ENCODE assay signal across 16 mouse cellular contexts in the genomic region with DNA sequence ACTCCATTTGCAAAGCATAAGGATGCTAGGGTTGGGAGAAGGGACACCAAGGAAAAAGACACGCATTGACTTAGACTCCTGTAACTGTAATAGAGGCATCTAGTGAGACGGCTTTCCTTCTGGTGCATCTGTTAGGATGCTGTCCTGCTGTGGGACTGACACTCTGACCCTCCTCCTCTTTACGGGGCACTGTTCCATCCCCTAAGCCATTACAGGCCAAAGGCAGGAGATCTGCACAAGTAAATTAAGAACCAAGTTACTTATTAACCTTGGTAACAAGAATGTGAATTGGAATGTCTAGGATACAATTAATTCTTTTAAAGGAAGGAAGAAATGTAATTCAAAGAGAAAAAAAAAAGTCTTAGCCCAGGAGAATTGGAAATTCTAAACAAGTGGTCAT.
"Had no signal": no experiment of that assay in that cellular context is flagged by ENCODE, and none has a peak within 500 bp of the region (broad histone marks: within the 10 kb centered on the region; RNA-seq: fewer than 3 reads in every experiment).

No protein-coding gene starts in this region.

- H3K4me1 ChIP-seq: liver, embryonic 13.5 days; midbrain, embryonic 12.5 days; midbrain, embryonic 15.5 days; neural tube, embryonic 13.5 days had no signal

- H3K9ac ChIP-seq: hindbrain, embryonic 14.5 days; liver, embryonic 13.5 days; lung, embryonic 14.5 days; midbrain, embryonic 12.5 days; midbrain, embryonic 15.5 days; neural tube, embryonic 13.5 days had no signal

- H3K36me3 ChIP-seq: liver, embryonic 13.5 days; midbrain, embryonic 12.5 days; midbrain, embryonic 15.5 days; neural tube, embryonic 13.5 days had no signal

- H3K4me3 ChIP-seq: liver, embryonic 13.5 days; midbrain, embryonic 12.5 days; midbrain, embryonic 15.5 days; neural tube, embryonic 13.5 days had no signal

- DNase-seq: left cerebral cortex, postnatal 4 days; liver, embryonic 13.5 days; lung, embryonic 14.5 days; right cerebral cortex, postnatal 4 days; thymus, adult 2 months; thymus, postnatal 14 days; thymus, postnatal 4 days had no signal

- H3K27me3 ChIP-seq: liver, embryonic 13.5 days; midbrain, embryonic 12.5 days; midbrain, embryonic 15.5 days; neural tube, embryonic 13.5 days had no signal

- ATAC-seq: hindbrain, postnatal 0 days; inflammation-experienced regulatory T-cells, adult 6 months; lung, postnatal 0 days; midbrain, embryonic 15.5 days had no signal

- H3K4me2 ChIP-seq: hindbrain, embryonic 14.5 days; liver, embryonic 13.5 days; lung, embryonic 14.5 days; midbrain, embryonic 12.5 days; midbrain, embryonic 15.5 days; neural tube, embryonic 13.5 days had no signal

- H3K27ac ChIP-seq: hindbrain, embryonic 14.5 days; hindbrain, postnatal 0 days; liver, embryonic 13.5 days; macrophage; midbrain, embryonic 12.5 days; midbrain, embryonic 15.5 days; neural tube, embryonic 13.5 days; stomach, postnatal 0 days had no signal

- H3K9me3 ChIP-seq: liver, embryonic 13.5 days; midbrain, embryonic 12.5 days; midbrain, embryonic 15.5 days; neural tube, embryonic 13.5 days had no signal
